Mouse (Mus musculus) large intestine, adult 2 months (tissue): Measurements from ENCODE around the gene Tubgcp2. TPM values are rescaled to one million over a fixed set of nuclear protein-coding genes. Genes with fewer than 3 reads are reported as not detected.

Experiments used
- DNase-seq: peaks from one replicate; pipeline ENCODE4 v3.0.0-alpha.2; 2012; ENCODE audit warnings: low read depth, low spot score
- WGBS: fragments of 180-500 bp; shearing (Covaris S2); methylation state at CpG from one replicate; pipeline ENCODE4 v1.1.7; 2018; 5-methylcytosine and 5-hydroxymethylcytosine counted together
- polyA plus RNA-seq: library from polyadenylated mRNA; depleted of rRNA; stranded (reverse); fragments of >200 nt; gene quantifications from 2 replicates; pipeline ENCODE4 v1.2.3, GENCODE M21; 2012

The Tubgcp2 gene
- polyA plus RNA-seq, 1 experiment, result 13.8 TPM

DNA sequence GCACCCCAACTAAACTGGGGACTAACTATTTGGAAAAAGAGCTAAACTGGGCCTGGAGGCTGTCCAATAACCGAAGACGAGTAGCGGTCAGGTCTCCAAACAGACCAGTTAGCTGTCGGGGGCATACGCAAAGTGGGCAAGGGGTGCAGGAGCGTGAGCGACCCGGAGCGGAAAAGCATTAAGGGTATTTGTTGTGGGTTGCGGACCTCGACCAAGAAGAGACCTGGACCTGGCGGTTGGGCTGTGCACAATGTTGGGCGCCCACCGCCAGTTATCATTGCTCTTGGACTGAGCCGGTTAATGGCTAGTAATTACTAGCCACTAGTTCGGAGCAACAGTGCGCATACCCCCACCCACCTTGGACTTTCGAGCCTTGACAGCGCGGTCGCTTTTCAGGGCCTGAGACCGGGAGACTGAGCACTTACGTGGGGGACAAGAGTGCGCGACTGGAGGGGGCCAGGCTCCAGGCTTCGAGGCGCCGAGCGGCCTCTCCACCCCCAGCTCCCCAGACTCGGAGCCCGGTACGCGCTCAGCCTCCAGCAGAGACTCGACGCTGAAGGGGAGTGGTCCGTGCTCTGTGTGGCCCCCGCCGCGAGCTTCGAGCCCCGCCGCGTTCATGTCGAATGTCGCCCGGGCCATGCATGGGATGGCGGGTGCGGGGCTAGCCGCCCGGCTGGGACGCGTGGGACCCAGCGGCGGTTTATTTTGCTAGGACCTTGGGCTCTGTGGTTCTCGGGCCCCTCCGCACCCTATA, 12.1 kb upstream of the Tubgcp2 start, which contains the start of gene Msx3:
Gene Msx3, minus strand, starts transcription at position 729 of the 754 bp plus-strand sequence.
- DNase-seq, result no peak
- 2% methylated on average over 56 of the region's 56 CpGs for WGBS

GRCm38 (mm10) chr7:140047811-140048311, 11.4 kb upstream of the Tubgcp2 start:
- no peak for DNase-seq
- 1% methylated on average over 33 of the region's 33 CpGs for WGBS

- no peak for DNase-seq
- 75% methylated on average over 4 of the region's 4 CpGs for WGBS
Measured at GRCm38 (mm10) chr7:140045546-140045945, 9.1 kb upstream of the Tubgcp2 start.

DNA sequence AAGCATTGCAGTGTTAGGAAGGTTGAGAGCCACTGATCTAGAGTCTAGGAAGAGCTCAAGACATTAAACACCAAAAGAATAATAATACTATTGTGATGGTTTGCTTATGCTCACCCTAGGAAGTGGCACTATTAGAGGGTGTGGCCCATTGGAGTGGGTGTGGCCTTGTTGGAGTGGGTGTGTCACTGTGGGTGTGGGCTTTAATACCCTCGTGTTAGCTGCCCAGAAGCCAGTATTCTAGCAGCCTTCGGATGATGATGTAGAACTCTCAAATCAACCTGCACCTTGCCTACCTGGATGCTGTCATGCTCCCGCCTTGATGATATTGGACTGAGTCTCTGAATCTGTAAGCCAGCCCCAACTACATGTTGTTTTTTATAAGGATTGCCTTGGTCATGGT, 6.3 kb upstream of the Tubgcp2 start:
- no peak for DNase-seq
- 46% methylated on average over 3 of the region's 3 CpGs for WGBS

GRCm38 (mm10) chr7:140037171-140037555, 694 bp upstream of the Tubgcp2 start:
- WGBS, result 26% methylated on average over 3 of the region's 3 CpGs
- no peak for DNase-seq

DNA sequence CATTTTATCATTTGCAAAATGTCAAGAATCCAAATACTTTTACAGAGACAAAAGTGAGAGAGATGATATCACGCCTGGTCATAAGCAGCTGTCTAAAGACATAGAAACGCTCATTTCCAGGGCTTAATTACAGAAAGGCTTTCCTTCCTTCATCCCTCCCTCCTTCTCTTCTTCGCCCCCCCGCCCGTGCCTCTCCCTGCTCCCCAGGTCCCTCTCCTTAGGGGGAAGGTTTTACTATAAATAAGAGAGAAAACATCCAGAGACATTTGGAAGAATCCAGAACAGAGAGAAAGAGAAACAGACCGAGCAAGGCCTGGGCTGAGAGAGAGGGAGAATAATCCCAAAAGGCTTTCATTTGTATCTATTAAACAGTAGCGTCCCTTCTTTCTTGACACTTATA, 1.0 kb downstream of the Tubgcp2 start:
- no peak for DNase-seq
- 6% methylated on average over 7 of the region's 7 CpGs for WGBS

- WGBS, result 96% methylated on average over 9 of the region's 9 CpGs
- DNase-seq, result no peak
Measured at GRCm38 (mm10) chr7:140033386-140033785, 3.1 kb downstream of the Tubgcp2 start.

- DNase-seq, result no peak
- 96% methylated on average over 10 of the region's 10 CpGs for WGBS
Measured at GRCm38 (mm10) chr7:140032366-140032765, 4.1 kb downstream of the Tubgcp2 start.

- 96% methylated on average over 12 of the region's 12 CpGs for WGBS
- no peak for DNase-seq
Measured at GRCm38 (mm10) chr7:140031771-140032170, 4.7 kb downstream of the Tubgcp2 start.

DNA sequence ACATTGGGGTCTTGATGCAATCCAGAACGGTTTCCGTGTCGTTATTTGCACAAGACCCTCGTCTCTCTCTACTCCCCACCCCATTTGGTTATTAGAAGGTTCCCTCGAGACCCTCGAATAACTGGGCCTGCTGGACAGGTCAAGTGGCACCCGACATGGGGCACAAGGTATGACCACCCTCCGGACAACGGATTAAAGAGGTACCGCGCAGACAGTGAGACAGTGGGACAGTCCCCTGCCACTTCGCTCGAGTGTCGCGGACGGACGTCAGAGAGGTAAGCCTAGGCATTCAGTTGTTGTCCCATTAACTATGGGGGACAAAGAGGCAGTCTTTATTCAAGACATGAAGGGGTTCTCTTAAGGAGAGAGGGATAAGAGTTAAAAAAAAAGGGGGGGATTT, 25.1 kb downstream of the Tubgcp2 start:
- WGBS, result 97% methylated on average over 17 of the region's 17 CpGs

DNA sequence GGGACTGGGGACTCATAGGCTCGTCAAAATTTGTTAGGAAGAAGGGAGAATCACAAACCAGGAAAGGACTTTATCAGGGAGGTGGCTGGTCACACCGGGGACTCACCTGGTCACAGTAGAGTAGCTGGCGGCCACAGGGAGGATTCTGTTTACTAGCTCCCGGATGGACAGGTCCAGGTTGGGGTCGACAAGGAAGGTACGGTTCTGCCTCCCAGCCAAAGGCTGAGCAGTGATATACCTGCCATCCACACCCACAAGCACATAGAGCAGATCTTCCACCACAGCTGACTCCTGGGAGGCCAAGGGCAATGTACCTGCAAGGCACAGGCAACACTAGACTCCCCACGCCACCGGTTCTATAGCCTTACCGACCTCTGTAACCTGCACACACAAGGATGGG, 28.7 kb downstream of the Tubgcp2 start:
- 70% methylated on average over 9 of the region's 9 CpGs for WGBS
- DNase-seq, result no peak

More for the DNA sequence above, 25.1 kb downstream of the Tubgcp2 start:
- no peak for DNase-seq

- DNase-seq, result no peak
- WGBS, result 95% methylated on average over 9 of the region's 9 CpGs
Measured at GRCm38 (mm10) chr7:140006861-140007611, 29.4 kb downstream of the Tubgcp2 start.

DNA sequence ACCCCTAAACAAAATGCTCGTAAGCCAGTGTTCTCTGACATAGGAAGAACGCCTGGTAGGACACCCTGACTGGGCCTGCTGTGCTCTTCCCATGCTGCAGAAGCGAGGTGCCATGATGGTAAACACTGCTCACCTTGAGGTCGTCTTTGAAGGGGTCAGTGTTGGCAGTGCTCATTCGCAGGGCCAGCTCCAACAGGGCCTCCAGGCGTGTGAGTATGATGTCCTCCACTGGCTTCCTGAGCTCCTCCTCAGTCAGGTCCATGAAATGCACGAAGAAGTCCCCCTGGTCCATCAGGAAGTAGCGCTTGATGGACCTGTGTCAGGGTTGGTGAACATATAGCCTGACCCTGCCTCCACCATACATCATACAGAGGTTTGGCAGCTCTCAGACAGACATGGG, 31.8 kb downstream of the Tubgcp2 start:
- WGBS, result 89% methylated on average over 8 of the region's 8 CpGs
- no peak for DNase-seq

DNA sequence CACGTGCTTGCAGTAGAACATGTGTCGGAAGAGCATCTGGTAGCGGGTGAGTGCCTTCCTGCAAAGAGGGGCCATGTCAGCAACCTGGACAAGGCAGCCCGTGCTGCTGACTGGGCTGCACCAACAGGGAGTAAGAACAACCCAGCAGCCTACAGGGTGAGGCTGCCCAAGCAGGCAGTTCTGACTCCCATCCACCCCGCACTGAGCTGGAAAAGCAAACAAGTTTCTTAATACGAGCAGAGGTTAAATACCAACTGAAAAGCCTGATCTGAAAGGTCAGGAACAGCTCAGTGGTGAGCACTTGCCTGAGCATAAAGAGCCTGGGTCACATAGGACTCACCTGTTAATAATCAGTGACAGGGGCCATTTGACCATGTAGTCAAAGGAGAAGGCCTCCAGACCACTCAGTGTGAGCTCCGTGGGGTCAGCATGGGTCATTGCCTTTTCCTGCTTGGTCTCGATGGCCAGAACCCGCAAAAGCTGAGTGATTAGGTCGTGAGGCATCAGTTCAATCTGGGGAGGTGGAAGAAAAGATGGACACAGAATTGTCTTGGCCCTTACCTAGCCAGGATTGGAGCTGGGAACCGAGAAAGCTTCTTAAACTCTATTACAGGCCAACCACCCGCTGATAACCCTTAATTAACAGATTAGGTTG, 35.3 kb downstream of the Tubgcp2 start:
- no peak for DNase-seq
- 86% methylated on average over 12 of the region's 12 CpGs for WGBS

DNA sequence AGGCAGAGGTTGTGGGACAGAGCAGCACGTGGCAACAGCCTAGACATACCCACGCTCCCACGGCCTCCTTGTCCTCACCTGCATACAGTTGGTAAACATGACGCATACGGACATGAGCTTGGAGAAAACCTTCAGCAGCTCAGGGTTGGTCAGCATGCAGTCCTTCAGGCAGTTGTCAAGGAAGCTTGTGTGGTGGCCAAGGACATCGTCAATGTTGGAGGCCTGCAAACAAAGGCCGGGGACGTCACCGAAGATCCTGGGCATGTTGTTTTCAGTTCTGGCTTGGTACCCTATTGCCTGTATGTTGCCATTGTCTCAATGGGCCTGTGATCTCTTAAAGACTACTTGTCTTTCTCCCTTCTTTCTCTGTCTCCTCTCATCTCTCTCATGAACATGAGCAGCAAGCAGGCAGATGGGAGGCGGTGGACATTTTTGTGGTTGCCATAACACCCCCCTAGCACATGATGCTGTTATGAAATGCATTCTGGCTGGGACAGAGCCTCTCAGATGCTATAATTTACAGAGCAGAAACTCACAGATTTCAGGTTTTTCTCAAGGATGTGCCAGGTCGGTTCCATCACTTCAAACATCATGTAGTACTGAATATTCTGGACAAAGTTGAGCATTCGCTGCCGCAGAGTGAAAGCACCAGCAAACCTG, 37.6 kb downstream of the Tubgcp2 start:
- DNase-seq, result no peak
- 95% methylated on average over 13 of the region's 13 CpGs for WGBS

GRCm38 (mm10) chr7:139994676-139995075, 41.8 kb downstream of the Tubgcp2 start:
- WGBS, result 37% methylated on average over 3 of the region's 3 CpGs
- DNase-seq, result no peak

DNA sequence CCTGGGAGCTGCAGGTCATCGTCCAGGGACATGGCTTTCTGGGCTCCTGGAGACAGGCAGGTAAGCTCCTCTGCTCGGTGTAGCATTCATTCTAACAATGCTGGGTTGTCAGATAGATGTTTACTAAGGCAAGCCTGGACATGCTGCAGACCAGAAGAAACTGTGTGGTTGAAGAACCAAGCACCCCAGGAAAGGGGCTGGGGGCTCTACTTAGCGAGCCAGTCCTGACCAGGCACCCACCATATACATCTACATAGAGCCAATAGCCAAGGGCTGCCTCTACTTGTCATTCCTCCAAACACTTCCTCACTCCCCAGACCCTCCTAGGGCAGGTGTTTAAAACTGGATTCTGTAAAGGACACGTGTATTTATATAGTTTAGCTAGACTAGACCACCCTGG, 42.3 kb downstream of the Tubgcp2 start:
- WGBS, result 83% methylated on average over 4 of the region's 4 CpGs

DNA sequence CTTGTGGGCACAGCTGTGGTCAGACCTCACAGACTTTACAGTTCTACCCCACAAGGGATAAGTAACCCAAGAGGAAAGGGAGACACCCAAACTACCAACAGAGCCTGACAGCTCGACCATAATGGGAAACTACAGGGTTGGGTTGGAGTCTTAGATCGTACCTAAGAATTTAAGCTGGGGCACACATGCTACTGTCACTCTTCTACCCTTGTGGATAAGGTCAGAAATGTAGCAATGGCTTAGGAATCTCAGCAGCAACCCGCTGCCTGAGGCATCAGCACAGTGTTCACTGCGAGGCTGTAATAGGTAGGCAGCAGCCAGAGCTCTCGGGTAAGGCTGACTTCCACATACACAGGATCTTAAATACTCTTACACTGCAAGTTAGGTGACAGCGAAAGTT, 42.9 kb downstream of the Tubgcp2 start:
- DNase-seq, result no peak
- 89% methylated on average over 6 of the region's 6 CpGs for WGBS

More for the DNA sequence above, 42.3 kb downstream of the Tubgcp2 start:
- no peak for DNase-seq

- 22% methylated on average over 7 of the region's 7 CpGs for WGBS
- no peak for DNase-seq
Measured at GRCm38 (mm10) chr7:139992406-139992805, 44.1 kb downstream of the Tubgcp2 start, which contains the start of gene Adam8. Gene Adam8, minus strand, starts transcription at chr7:139992562.
